Mouse (Mus musculus) lung, adult 2 months (tissue): ENCODE results near the gene Gm9507. TPM values are rescaled to one million over a fixed set of nuclear protein-coding genes. Genes with fewer than 3 reads are reported as not detected.

Experiments
- DNase-seq: peaks from one replicate; pipeline ENCODE4 v3.0.0; 2022
- H3K4me1 ChIP-seq: fragments of 200-500 bp; 2 replicates; pipeline ENCODE4 v1.6.1; 2011; ENCODE audit warnings: low read length; ENCODE audit not compliant: control insufficient read depth, insufficient read depth
- H3K4me3 ChIP-seq: fragments of 200-500 bp; replicated peaks from 2 replicates; pipeline ENCODE3; 2011; ENCODE audit warnings: low read depth, mild to moderate bottlenecking, control low read depth, low read length; ENCODE audit errors: extremely low read depth
- CTCF ChIP-seq: fragments of 200-500 bp; IDR thresholded peaks from 2 replicates; pipeline ENCODE4 v1.5.1; 2011; ENCODE audit warnings: mild to moderate bottlenecking, low read length, control low read depth; ENCODE audit not compliant: insufficient read depth
- POLR2A ChIP-seq: fragments of 200-500 bp; IDR thresholded peaks from 2 replicates; pipeline ENCODE4 v1.6.1; 2011; ENCODE audit warnings: low read depth, mild to moderate bottlenecking, control low read depth, low read length, borderline replicate concordance; ENCODE audit errors: extremely low read depth
- WGBS: fragments of 180-500 bp; shearing (Covaris S2); methylation state at CpG from one replicate; pipeline ENCODE4 v1.1.7; 2018; 5-methylcytosine and 5-hydroxymethylcytosine counted together
- polyA plus RNA-seq: library from polyadenylated mRNA; depleted of rRNA; stranded (reverse); fragments of >200 nt; gene quantifications from 2 replicates; pipeline ENCODE4 v1.2.3, GENCODE M21; 2012; rRNA removed

Gene Gm9507
- polyA plus RNA-seq, 1 experiment: not detected

- 81% methylated on average over 1 of the region's 1 CpGs for WGBS
- Histone ChIP-seq H3K4me1 (no peaks in the 10 kb centered on the region), H3K4me3 (no peak overlapping the region)
- TF ChIP-seq POLR2A (no peak), CTCF (no peak)
- no peak for DNase-seq
These were observed 41.9 kb downstream of the Gm9507 start for GRCm38 (mm10) chr10:77769727-77770126.

Other genes starting within 250 kb of the Gm9507 start
- 199 and 223 TPM in 2 replicates for gene Pttg1ip, start 230.1 kb downstream of the Gm9507 start, polyA plus RNA-seq
- 201 and 261 TPM in 2 replicates for gene Sumo3, start 205.7 kb downstream of the Gm9507 start, polyA plus RNA-seq
- not detected in 2 replicates for gene Gm49325, start 205.6 kb downstream of the Gm9507 start, polyA plus RNA-seq
- gene Ube2g2, start 189.6 kb downstream of the Gm9507 start, polyA plus RNA-seq: 41.6 and 54.2 TPM in 2 replicates
- gene Tspear, start 125.3 kb downstream of the Gm9507 start, polyA plus RNA-seq: 0.06 and 0.43 TPM in 2 replicates
- not detected in 2 replicates for gene Gm19402, start 121.1 kb downstream of the Gm9507 start, polyA plus RNA-seq
- gene Gm9508, start 114.6 kb downstream of the Gm9507 start, polyA plus RNA-seq: not detected in 2 replicates
- not detected in 2 replicates for gene Gm10272, start 105.2 kb downstream of the Gm9507 start, polyA plus RNA-seq
- not detected in 2 replicates for gene Gm10024, start 100.4 kb downstream of the Gm9507 start, polyA plus RNA-seq
- 1.4 TPM in 1 of 2 replicates, not detected in the other for gene Gm10142, start 96.0 kb downstream of the Gm9507 start, polyA plus RNA-seq
- gene Krtap12-1, start 91.2 kb downstream of the Gm9507 start, polyA plus RNA-seq: 0.86 TPM in 1 of 2 replicates, not detected in the other
- not detected in 2 replicates for gene Gm10100, start 85.4 kb downstream of the Gm9507 start, polyA plus RNA-seq
- not detected in 2 replicates for gene Gm18596, start 69.2 kb downstream of the Gm9507 start, polyA plus RNA-seq
- not detected in 2 replicates for gene Gm9736, start 60.5 kb downstream of the Gm9507 start, polyA plus RNA-seq
- gene Gm3233, start 52.2 kb downstream of the Gm9507 start, polyA plus RNA-seq: not detected in 2 replicates
- not detected in 2 replicates for gene Gm3238, start 40.5 kb downstream of the Gm9507 start, polyA plus RNA-seq
- not detected in 2 replicates for gene Gm7138, start 34.9 kb downstream of the Gm9507 start, polyA plus RNA-seq
- gene Gm3250, start 29.3 kb downstream of the Gm9507 start, polyA plus RNA-seq: not detected in 2 replicates
- gene Gm7137, start 23.6 kb downstream of the Gm9507 start, polyA plus RNA-seq: not detected in 2 replicates
- gene Gm9639, start 16.8 kb downstream of the Gm9507 start, polyA plus RNA-seq: not detected in 2 replicates
- not detected in 2 replicates for gene Gm19668, start 12.7 kb downstream of the Gm9507 start, polyA plus RNA-seq
- not detected in 2 replicates for gene Gm2696, start 2.8 kb upstream of the Gm9507 start, polyA plus RNA-seq
- not detected in 2 replicates for gene Krtap10-4, start 15.3 kb upstream of the Gm9507 start, polyA plus RNA-seq
- gene Krtap10-10, start 24.1 kb upstream of the Gm9507 start, polyA plus RNA-seq: not detected in 2 replicates
- gene Gm36176, start 35.0 kb upstream of the Gm9507 start, polyA plus RNA-seq: not detected in 2 replicates
- not detected in 2 replicates for gene Gm10318, start 41.0 kb upstream of the Gm9507 start, polyA plus RNA-seq
- not detected in 2 replicates for gene Gm3285, start 50.1 kb upstream of the Gm9507 start, polyA plus RNA-seq
- gene Lrrc3, start 90.7 kb upstream of the Gm9507 start, polyA plus RNA-seq: 0.77 and 0.93 TPM in 2 replicates
- gene Trpm2, start 158.7 kb upstream of the Gm9507 start, polyA plus RNA-seq: 2.2 and 3.9 TPM in 2 replicates
- 46.6 and 46.9 TPM in 2 replicates for gene 1810043G02Rik, start 166.7 kb upstream of the Gm9507 start, polyA plus RNA-seq
- 55.8 and 70.0 TPM in 2 replicates for gene Pfkl, start 198.2 kb upstream of the Gm9507 start, polyA plus RNA-seq
- gene Dnmt3l, start 230.1 kb upstream of the Gm9507 start, polyA plus RNA-seq: 0.52 and 0.64 TPM in 2 replicates
- gene Aire, start 231.8 kb upstream of the Gm9507 start, polyA plus RNA-seq: 0.09 and 0.16 TPM in 2 replicates